Mouse (Mus musculus) erythroid progenitor cell, adult 5-6 weeks (primary cell): ENCODE results near the gene Celf2. TPM values are rescaled to one million over a fixed set of nuclear protein-coding genes. Genes with fewer than 3 reads are reported as not detected.

Source experiments
- ATAC-seq: replicated peaks from 2 replicates; pipeline ENCODE4 v1.8.0; 2016; ENCODE audit warnings: moderate number of reproducible peaks, mild to moderate bottlenecking, moderate TSS enrichment, inconsistent platforms; ENCODE audit not compliant: poor library complexity, low FRiP score, severe bottlenecking
- total RNA-seq, 2 experiments: library from RNA; stranded (forward) in 1 of 2; stranded (reverse) in 1 of 2; fragments of 150-400 nt in 1 of 2; fragments of 186-747, 209-891 nt in 1 of 2; gene quantifications; 2 replicates each; pipeline versions ENCODE4 v1.2.3 to v1.2.4; 2015 to 2017; ENCODE audit warnings: low replicate concordance in 2 of 2

Celf2 gene
- total RNA-seq, 2 experiments from 2014 or later = 12.0 to 24.7 TPM

DNA sequence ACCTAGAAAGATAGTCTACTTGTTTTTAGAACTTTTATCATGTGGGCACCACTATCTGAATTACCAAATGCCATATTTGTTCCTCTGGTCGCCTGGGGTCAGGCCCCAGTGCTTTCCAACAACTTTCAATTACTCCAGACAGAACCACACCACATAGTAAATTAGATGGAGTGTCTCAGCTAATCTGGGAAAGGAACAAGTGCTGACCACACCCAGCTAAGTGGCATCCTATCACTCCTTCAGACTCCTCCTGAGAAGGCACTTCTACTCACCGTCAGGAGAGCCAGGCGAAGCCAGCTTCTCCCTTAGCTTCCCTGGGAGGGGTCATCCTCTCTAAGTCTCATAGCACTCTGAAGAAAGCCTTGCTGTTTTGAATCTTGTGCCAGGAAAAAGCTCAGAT lies 835.9 kb downstream of the Celf2 start:
- ATAC-seq = no peak

DNA sequence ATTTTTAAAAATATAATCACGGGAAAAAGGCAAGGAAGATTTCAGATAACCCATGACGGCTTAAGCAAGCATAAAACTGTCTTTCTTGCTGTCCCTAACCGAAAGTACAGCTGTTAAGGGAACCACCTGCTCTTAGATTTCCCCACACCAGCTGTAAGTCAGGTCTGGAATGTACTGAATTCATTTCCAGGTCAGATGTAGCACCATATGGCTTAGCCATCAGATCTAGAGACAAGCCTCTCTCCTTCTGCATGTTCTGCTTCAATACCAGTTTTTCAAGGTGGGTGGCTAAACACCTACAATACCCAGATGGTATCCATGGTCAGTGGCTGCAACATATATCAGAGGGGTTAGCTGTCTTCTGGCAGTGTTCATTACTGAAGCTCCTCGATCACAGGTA lies 841.8 kb downstream of the Celf2 start:
- no peak for ATAC-seq

DNA sequence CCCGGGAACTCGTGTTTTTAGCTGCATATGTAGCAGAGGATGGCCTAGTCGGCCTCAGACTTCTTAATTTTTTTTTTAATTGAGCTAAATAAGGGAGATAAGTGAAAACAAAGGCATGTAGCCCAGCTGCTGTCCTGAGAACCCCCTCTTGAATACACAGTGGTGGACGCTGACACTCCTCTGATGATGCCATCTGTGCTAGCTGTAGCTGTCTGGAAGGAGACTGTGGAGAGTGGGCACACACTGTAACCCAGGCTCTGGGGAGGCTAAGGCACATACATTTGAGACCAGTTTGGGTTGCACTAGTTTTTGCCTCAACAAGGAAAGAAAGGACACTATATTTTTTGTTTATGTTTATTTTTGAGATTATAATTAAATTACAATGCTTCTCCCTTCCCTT lies 849.5 kb downstream of the Celf2 start:
- no peak for ATAC-seq

DNA sequence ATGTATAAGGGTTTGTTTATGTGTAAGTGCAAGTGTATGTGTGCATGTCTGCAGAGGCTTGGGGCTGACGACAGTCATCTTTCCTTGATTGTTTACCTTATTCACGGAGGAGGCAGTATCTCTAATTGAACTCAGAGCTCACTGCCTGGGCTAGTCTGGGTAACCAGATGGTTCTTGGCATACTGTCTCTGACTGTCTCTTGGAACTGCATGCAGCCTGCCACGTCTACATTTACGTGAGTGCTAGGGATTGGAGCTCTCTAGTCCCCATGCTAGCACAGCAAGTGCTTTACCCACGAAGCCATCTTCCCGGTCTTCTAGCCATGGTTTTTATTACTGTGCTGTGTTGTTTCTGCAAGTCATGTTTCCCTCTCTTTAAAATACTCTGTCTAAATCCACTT lies 855.6 kb downstream of the Celf2 start:
- ATAC-seq = no peak

- ATAC-seq = no peak
Measured at GRCm38 (mm10) chr2:6651697-6652096, 857.7 kb downstream of the Celf2 start.

GRCm38 (mm10) chr2:6648877-6649276 lies 860.5 kb downstream of the Celf2 start:
- no peak for ATAC-seq

- ATAC-seq = no peak
Measured at GRCm38 (mm10) chr2:6647028-6647427, 862.3 kb downstream of the Celf2 start.

GRCm38 (mm10) chr2:6646325-6646724 lies 863.0 kb downstream of the Celf2 start:
- no peak for ATAC-seq

DNA sequence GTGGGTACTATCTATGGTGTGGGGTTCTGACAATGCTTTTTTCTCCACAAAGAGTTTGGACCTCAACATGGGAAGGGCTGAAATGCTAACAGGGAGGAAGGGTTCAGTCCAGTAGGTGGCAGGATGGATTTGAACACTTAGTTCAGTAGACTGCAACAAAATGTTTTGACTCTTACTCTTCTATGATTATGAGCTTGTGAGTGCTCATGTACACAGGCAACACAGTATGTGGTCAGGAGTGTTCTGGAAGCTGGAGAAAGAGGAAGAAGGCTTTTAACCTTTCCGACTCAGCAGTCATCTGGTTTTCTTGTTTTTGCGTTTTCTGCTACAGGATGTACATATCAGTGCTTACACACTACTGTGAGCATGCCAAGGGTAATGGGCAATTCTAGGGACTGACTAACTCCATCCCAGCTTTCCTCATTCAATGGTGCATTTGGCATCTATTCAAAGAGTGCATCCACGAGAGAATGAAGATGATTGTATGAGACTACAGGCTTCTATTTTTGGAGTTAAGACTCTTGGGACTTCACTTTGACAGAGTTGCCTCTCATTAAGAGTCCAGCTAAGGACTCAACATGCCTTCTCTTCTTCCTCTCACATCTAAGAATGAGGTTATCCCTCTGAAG lies 867.0 kb downstream of the Celf2 start:
- ATAC-seq = no peak

DNA sequence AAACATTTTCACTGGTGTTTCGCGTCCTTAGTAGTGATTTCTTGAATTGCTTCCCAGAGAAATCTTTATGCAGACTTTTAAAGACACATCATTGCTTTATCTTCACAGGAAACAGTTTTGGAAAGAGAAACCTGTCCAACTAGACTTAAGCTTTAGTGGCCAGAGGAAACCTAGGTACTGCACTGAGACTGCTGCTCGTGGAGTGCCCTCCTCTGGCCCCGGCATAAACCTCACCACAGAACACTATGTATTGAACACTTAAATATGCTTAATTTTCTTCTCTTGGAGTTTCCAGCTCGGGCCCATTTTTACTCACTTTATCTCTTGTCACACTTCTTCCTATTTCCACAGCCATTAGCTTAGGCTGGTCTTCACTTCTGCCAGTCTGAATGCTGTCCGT lies 870.0 kb downstream of the Celf2 start:
- ATAC-seq = no peak

DNA sequence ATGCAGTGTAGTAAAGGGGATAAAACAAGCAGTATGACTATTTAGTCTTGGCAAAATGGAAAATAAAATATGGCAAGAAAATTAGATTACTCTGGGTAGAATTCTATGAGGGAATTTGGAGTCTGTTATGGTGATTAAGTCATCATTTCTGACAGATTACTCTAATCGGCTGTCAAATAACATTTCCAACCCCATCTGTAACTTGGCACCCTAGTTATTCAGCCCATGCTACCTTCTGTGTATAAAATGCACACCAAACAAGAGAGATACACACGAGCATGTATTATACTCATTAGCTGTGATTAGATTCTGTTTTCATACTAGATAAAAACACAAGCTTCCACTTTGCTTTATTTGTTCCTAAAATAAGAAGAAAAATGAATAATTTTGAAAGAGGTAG lies 872.2 kb downstream of the Celf2 start:
- no peak for ATAC-seq

- no peak for ATAC-seq
Measured at GRCm38 (mm10) chr2:6634899-6635298, 874.5 kb downstream of the Celf2 start.

DNA sequence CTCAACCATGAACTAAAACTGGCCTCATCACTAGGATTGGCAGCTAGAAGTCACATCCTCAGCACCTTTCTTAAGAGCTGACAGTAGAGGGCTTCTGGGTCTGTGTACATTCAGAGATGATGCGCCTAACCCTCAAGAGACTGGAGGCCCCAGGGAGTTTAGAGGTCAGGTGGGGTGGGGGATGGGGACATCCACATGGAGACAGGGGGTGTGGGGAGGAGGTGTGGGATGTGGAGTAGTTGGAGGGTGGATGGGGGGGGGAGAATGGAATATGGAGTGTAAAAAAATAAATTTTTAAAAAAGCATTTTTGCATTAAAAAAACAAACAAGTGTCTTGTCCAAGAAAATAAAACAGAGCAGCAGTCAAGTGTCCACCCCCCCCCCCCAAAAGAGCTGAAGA lies 876.2 kb downstream of the Celf2 start:
- ATAC-seq = no peak

DNA sequence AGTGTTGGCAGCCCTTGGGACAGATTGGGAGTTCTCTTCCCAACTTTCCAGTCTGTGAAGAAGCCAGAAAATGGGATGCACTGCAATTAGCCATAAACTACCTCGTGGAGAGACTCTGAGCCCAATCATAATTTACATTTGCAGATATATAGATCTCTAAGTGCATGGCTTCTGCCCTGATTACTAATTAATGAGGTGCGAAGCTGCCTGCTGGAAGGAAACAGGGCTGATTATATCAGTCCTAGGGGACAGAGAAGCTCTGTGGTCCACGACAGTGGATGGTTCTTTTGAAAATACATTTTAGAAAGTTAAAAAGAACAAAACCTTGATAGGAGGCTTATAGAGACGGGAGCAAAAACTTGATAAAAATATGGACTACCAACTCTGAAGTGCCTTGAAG lies 885.6 kb downstream of the Celf2 start:
- no peak for ATAC-seq

- no peak for ATAC-seq
Measured at GRCm38 (mm10) chr2:6622082-6622481, 887.3 kb downstream of the Celf2 start.

GRCm38 (mm10) chr2:6618856-6619255 lies 890.5 kb downstream of the Celf2 start:
- no peak for ATAC-seq

DNA sequence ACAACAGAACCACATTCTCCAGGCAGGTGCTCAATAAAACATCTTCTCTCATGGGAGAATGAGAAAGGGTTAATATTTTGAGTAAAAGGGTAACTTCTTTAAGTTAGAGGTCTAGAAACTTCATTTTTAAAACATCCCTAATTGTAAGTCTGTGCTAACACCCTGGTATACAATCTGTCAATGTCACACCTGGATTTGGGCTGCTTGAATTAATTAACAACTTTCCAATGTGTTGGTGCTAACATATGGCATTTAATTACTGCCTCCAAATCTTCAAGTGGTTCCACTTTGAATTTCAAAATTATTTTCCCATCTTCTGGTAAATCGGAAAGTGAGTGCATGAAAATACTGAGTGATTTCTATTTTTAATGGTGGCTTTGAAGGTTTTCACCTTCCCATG lies 890.9 kb downstream of the Celf2 start:
- no peak for ATAC-seq

- no peak for ATAC-seq
Measured at GRCm38 (mm10) chr2:6604347-6604746, 905.0 kb downstream of the Celf2 start.

DNA sequence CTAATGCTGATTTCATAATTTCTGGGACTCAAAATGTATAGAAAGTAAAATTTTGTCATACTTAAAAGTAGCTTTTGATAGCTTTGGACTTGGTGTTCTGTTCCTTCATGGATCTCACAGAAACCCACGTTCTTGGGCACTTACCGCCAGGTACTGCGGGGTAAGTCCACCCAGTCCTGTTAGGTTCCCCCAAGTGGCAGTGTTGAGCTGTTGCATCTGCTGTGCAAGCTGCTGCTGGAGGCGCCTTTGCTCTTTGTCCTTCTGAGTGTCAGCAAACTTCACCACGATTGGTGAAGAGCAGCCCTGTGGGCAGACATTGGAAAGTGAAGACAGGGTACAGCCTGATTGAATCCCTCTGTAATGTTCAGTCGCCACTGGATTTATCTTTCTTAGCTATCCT lies 905.5 kb downstream of the Celf2 start:
- no peak for ATAC-seq

- ATAC-seq = no peak
Measured at GRCm38 (mm10) chr2:6602163-6602562, 907.2 kb downstream of the Celf2 start.

DNA sequence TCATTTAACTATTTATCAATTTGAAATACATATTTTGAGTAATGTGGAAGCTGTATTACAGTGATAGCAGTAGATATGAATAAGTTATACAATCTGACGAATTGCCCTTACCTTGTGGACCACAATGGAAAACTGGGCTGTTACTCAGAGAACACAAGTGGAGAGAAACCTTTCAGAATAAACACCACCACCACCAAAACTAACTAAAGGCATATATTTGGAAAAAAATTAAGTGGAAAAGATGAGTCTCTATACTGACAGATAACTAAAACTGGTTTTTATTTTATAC lies 910.5 kb downstream of the Celf2 start:
- ATAC-seq = no peak

DNA sequence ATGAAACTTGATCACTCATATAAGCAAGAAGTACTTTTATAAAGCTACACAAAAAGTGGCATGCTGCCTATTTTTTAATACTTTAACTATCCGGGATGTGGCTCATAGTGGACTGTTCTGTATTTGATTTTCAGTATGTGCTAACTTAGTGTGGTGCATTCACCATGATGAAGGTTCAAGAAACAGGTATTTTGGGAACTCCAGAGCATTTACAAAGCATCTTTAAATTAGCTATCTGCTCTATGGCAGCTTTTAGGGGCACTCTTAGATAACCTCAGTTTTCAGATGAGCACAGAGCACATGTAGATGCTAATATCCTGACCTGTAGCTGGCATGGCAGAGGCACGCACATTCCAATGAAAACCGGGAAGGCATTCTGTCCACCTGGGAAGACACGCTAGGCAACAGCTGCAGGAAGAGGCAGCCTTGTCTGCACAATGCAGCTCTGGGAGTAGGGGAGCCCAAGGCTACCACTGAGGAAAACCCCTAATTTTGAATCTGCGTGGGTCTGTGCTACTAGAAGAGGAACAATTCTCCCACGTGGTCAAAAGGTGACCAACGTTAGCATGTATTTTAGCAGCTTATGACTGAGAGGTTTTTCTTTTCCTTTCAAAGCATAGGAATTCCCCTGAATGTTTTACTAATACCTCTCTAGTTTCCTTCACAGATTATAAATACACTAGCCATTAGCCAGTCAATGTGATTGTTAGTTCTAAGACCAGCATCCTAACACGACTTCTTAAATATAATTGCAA lies 911.1 kb downstream of the Celf2 start:
- ATAC-seq = no peak
